Mouse (Mus musculus) kidney, embryonic 14.5 days (tissue): ENCODE data around the gene Chaf1a. TPM values are rescaled to one million over a fixed set of nuclear protein-coding genes. Genes with fewer than 3 reads are reported as not detected.
A peak's percentile ranks its signal among the peaks of the same experiment; 100 is the strongest.

Experiments used
- ATAC-seq: fragments of 200-750 bp; cut with Nextera tagmentation; 2 replicates; pipeline ENCODE4 v1.8.0; 2017; ENCODE audit warnings: moderate number of reproducible peaks, mild to moderate bottlenecking, moderate TSS enrichment, moderate library complexity; ENCODE audit not compliant: low FRiP score, low TSS enrichment
- H3K27ac ChIP-seq: fragments of 300-500 bp; sonication (generic); 2 replicates; pipeline ENCODE4 v1.5.1; 2014; ENCODE audit warnings: low read depth, mild to moderate bottlenecking, low read length, moderate library complexity, mixed read lengths
- H3K27me3 ChIP-seq: fragments of 300-500 bp; sonication (generic); 2 replicates; pipeline ENCODE4 v1.6.1; 2014; ENCODE audit warnings: mild to moderate bottlenecking, low read length; ENCODE audit not compliant: control insufficient read depth, insufficient read depth
- H3K36me3 ChIP-seq: fragments of 300-500 bp; sonication (generic); 2 replicates; pipeline ENCODE4 v1.6.1; 2014; ENCODE audit warnings: low read length, mixed read lengths; ENCODE audit not compliant: control insufficient read depth, insufficient read depth
- H3K4me1 ChIP-seq: fragments of 300-500 bp; sonication (generic); 2 replicates; pipeline ENCODE4 v1.6.1; 2014; ENCODE audit warnings: low read length, mixed read lengths; ENCODE audit not compliant: control insufficient read depth, insufficient read depth
- H3K4me2 ChIP-seq: fragments of 300-500 bp; sonication (generic); replicated peaks from 2 replicates; pipeline ENCODE4 v1.6.1; 2014; ENCODE audit warnings: low read depth, mild to moderate bottlenecking, low read length
- H3K4me3 ChIP-seq: fragments of 300-500 bp; sonication (generic); 2 replicates; pipeline ENCODE4 v1.5.1; 2014; ENCODE audit warnings: mild to moderate bottlenecking, low read length
- H3K9ac ChIP-seq: fragments of 300-500 bp; sonication (generic); 2 replicates; pipeline ENCODE4 v1.6.1; 2014; ENCODE audit warnings: low read depth, mild to moderate bottlenecking, low read length, moderate library complexity
- H3K9me3 ChIP-seq: fragments of 300-500 bp; sonication (generic); 2 replicates; pipeline ENCODE4 v1.6.1; 2016; ENCODE audit warnings: low read length; ENCODE audit not compliant: control insufficient read depth
- WGBS: fragments of 180-500 bp; shearing (Covaris S2); extraction: QIAGEN DNeasy Blood & Tissue Kit; methylation state at CpG from one replicate; pipeline ENCODE4 v1.1.7; 2014; 5-methylcytosine and 5-hydroxymethylcytosine counted together
- polyA plus RNA-seq: library from polyadenylated mRNA; unstranded; fragments of >200 nt; fragmentation: Nextera tagmentation; extraction: Ambion mirVana; gene quantifications from 2 replicates; pipeline ENCODE4 v1.2.1, GENCODE M21; 2014

Gene Chaf1a
- polyA plus RNA-seq, 1 experiment from 2014 or later = 25.4 TPM

DNA sequence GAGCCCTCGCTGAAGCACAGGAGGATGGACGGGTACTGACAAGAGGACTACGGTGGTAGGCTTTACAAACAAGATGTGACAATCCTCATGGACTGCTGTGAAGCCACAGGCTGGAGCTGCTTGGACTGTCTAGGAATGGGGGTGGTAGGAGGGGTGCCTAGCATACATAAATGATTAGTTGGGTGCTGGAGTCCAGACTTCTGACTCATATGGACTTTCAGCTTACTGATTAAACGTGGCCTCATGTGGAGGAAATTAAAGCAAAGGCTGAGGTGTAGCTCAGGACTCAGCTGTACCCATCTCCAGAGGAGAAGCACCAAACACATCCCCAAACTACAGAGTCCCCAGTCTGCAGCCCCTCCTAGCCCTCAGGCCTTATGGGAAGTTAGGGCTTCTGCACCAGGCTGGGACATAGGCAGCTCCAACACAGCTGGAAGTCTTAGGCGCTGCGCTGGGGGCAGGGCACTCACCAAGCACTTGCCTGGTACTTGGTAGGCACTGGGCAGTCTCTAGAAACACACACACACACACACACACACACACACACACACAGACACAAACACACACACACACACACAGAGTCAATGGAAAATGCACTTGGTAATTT, 8.0 kb upstream of the Chaf1a start:
- no peak overlapping the region for H3K4me3 ChIP-seq
- no peak for ATAC-seq
- H3K9me3 ChIP-seq = no peaks in the 10 kb centered on the region
- no peaks in the 10 kb centered on the region for H3K27me3 ChIP-seq
- H3K4me2 ChIP-seq = no peak overlapping the region; the same call in 1 of the 2 replicates
- H3K4me1 ChIP-seq = peaks cover 30% of the 10 kb centered on the region
- H3K27ac ChIP-seq = 0 out of 2 replicates have a peak overlapping the region, but pooled peaks have one; percentile 24
- no peak overlapping the region for H3K9ac ChIP-seq
- H3K36me3 ChIP-seq = peaks cover 36% of the 10 kb centered on the region
- 73% methylated on average over 6 of the region's 6 CpGs for WGBS

DNA sequence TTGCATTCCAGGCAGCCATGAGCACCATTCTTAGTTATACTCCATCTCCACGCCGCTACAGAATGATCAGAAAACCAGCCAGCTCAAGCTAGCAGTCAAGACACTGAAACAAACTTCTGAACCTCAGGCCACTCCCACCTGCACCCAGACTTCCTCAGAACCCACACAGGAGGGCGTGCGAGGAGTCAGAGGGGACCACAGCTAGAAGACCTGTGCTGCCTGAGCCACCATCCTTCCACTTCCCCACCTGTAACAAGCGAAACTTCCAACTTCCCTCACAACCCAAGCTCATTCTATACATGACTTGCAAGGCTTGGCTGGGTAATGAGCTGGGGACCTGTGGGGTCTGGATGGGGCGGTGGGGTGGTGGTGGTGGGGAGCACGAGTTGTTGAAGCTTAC, 7.4 kb upstream of the Chaf1a start:
- Histone ChIP-seq H3K36me3 (peaks cover 36% of the 10 kb centered on the region), H3K9ac (no peak overlapping the region), H3K27ac (no peak overlapping the region), H3K4me3 (no peak overlapping the region), H3K4me1 (peaks cover 30% of the 10 kb centered on the region), H3K27me3 (no peaks in the 10 kb centered on the region), H3K9me3 (no peaks in the 10 kb centered on the region), H3K4me2 (no peak overlapping the region)
- ATAC-seq = no peak
- 68% methylated on average over 7 of the region's 7 CpGs for WGBS

- no peaks in the 10 kb centered on the region for H3K27me3 ChIP-seq
- H3K36me3 ChIP-seq = peaks cover 25% of the 10 kb centered on the region
- H3K4me2 ChIP-seq = no peak overlapping the region
- H3K4me3 ChIP-seq = no peak overlapping the region
- peak overlapping the region; percentile 94; the same call in 1 of the 2 replicates for H3K9ac ChIP-seq
- no peak for ATAC-seq
- H3K4me1 ChIP-seq = peaks cover 30% of the 10 kb centered on the region
- no peaks in the 10 kb centered on the region for H3K9me3 ChIP-seq
- WGBS = 90% methylated on average over 7 of the region's 7 CpGs
- H3K27ac ChIP-seq = no peak overlapping the region
Measured at GRCm38 (mm10) chr17:56034040-56034725, 6.1 kb upstream of the Chaf1a start.

- peak overlapping the region; percentile 94 for H3K9ac ChIP-seq
- no peaks in the 10 kb centered on the region for H3K27me3 ChIP-seq
- ATAC-seq = no peak
- peak overlapping the region; percentile 91; the same call in 1 of the 2 replicates for H3K4me3 ChIP-seq
- H3K9me3 ChIP-seq = no peaks in the 10 kb centered on the region
- peaks cover 30% of the 10 kb centered on the region for H3K4me1 ChIP-seq
- H3K4me2 ChIP-seq = peak overlapping the region; percentile 70
- 81% methylated on average over 6 of the region's 6 CpGs for WGBS
- H3K36me3 ChIP-seq = peaks cover 20% of the 10 kb centered on the region
- no peak overlapping the region for H3K27ac ChIP-seq
Measured at GRCm38 (mm10) chr17:56034726-56035100, 5.5 kb upstream of the Chaf1a start.

DNA sequence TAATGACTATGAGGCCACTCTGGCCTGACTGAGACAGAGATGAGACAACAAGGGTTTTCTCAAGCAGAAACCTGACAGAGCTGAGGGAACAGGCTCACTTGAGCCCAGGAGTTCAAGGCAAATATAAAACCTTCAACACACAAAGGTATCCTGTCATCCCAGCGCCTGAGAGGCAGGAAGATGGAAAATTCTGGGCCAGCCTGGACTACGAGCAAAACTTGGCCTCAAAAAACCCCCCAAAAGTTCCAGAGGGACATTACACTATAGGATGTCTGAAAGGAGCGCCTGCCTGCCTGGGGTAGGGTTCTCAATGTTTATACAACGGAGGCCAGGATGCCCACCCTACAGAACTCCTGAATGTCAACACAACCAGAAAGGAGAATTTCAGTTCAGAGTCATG, 5.0 kb upstream of the Chaf1a start:
- peaks cover 19% of the 10 kb centered on the region for H3K36me3 ChIP-seq

GRCm38 (mm10) chr17:56036176-56036900, 3.9 kb upstream of the Chaf1a start, which contains the start of gene Sh3gl1:
Gene Sh3gl1, minus strand, starts transcription at chr17:56036635.
- H3K27ac ChIP-seq = peak within 1 kb of the TSS; percentile 93
- WGBS = under 1% methylated on average over 72 of the region's 74 CpGs

More for the DNA sequence above, 5.0 kb upstream of the Chaf1a start:
- H3K27ac ChIP-seq = no peak overlapping the region
- no peaks in the 10 kb centered on the region for H3K9me3 ChIP-seq
- H3K4me1 ChIP-seq = peaks cover 30% of the 10 kb centered on the region
- H3K9ac ChIP-seq = peak overlapping the region; percentile 94
- 54% methylated on average over 4 of the region's 4 CpGs for WGBS
- ATAC-seq = no peak
- peak overlapping the region; percentile 70 for H3K4me2 ChIP-seq
- no peaks in the 10 kb centered on the region for H3K27me3 ChIP-seq
- H3K4me3 ChIP-seq = peak overlapping the region; percentile 91

GRCm38 (mm10) chr17:56036901-56037287, 3.3 kb upstream of the Chaf1a start:
- Histone ChIP-seq H3K36me3 (peaks cover 19% of the 10 kb centered on the region), H3K27me3 (no peaks in the 10 kb centered on the region), H3K4me1 (peaks cover 34% of the 10 kb centered on the region), H3K4me3 (peak overlapping the region; percentile 91), H3K9me3 (no peaks in the 10 kb centered on the region), H3K4me2 (peak overlapping the region; percentile 42), H3K9ac (peak overlapping the region; percentile 40), H3K27ac (no peak overlapping the region)
- 33% methylated on average over 13 of the region's 13 CpGs for WGBS
- ATAC-seq = peak; percentile 0; the same call in 1 of the 2 replicates

More at GRCm38 (mm10) chr17:56036176-56036900, 3.9 kb upstream of the Chaf1a start, which contains the start of gene Sh3gl1:
- Histone ChIP-seq H3K4me1 (peaks cover 32% of the 10 kb centered on the region), H3K9ac (peak within 1 kb of the TSS; percentile 94), H3K9me3 (no peaks in the 10 kb centered on the region), H3K27me3 (no peaks in the 10 kb centered on the region), H3K36me3 (peaks cover 19% of the 10 kb centered on the region), H3K4me3 (peak within 1 kb of the TSS; percentile 91), H3K4me2 (peak within 1 kb of the TSS; percentile 70)
- ATAC-seq = peak; percentile 92

- 90% methylated on average over 8 of the region's 8 CpGs for WGBS
- Histone ChIP-seq H3K4me3 (no peak overlapping the region), H3K9ac (no peak overlapping the region), H3K9me3 (no peaks in the 10 kb centered on the region), H3K27ac (no peak overlapping the region), H3K4me2 (no peak overlapping the region), H3K4me1 (peaks cover 25% of the 10 kb centered on the region), H3K36me3 (peaks cover 12% of the 10 kb centered on the region), H3K27me3 (no peaks in the 10 kb centered on the region)
- ATAC-seq = no peak
Measured at GRCm38 (mm10) chr17:56038583-56039261, 1.5 kb upstream of the Chaf1a start.
